Mouse (Mus musculus): ENCODE measurements around the gene Zbtb7b.

The Zbtb7b gene

DNA sequence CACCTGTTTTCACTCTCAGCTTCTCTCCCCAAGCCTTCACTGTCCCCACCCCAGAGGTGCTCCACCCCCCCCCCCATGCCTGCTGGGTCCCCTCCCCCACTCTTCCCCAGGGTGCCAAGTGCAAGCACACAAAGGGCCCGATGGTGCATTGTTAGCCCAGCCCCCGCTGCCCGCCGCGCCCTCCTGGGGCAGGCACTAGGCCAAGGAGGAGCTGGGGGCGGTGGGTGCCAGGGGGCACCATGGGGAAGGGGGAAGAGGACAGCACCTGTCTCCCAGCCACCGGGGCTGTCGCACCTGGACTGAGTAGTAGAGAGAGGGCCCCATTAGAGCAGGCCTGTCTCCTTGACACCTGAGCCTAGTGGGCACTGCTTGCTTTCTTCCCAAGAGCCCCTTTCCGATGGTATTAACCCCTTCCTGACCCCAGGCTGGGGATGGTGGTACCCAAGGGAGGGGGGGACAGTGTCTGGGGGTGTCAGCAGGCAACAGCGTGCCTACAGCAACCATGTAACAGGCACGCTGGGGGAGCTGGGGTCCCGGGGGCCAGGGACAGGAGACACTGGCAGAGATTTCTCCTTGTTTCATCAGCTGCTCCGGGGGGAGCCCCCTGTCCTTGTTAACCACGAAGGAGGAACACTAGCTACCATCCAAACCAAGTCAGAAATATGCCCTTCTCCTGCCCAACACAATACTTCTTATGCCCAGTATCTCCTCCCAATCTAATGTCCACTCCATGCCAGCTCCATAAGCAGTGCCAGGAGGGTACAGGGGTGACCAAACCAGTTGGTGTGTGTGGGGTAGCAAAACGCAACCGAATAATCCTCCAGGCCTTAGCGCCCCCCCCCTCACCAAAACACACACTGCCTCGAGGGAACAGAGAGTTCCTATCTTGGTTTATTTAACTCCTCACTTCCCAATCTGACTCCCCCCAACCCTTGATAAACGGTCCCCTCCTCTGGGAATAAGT lies 3.6 kb downstream of the Zbtb7b start:
- peak; percentile 50 for DNase-seq (ENCODE audit: extremely low read depth, insufficient read length, low spot score)

DNA sequence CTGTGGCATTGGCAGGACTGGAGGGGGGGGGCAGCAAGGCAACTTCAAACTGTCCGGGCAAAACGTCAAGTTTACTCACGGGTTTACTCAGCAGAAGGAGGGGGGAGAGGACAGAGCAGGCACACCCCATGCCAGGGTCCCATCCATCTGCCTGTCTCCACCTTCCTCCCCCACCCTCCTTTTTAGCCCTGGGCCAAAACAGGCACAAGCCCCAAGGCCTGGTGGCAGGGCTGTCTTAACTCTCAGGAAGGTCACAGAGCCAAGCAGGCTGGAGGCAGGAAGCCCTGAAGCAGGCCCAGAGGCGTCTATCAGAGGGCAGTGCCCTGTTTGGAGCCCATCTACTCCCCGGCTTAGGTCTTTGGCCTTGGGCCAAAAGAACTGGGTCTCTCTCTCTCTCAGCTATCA lies 4.5 kb downstream of the Zbtb7b start:
- DNase-seq (ENCODE audit: extremely low read depth, insufficient read length, low spot score): peak; percentile 77

DNA sequence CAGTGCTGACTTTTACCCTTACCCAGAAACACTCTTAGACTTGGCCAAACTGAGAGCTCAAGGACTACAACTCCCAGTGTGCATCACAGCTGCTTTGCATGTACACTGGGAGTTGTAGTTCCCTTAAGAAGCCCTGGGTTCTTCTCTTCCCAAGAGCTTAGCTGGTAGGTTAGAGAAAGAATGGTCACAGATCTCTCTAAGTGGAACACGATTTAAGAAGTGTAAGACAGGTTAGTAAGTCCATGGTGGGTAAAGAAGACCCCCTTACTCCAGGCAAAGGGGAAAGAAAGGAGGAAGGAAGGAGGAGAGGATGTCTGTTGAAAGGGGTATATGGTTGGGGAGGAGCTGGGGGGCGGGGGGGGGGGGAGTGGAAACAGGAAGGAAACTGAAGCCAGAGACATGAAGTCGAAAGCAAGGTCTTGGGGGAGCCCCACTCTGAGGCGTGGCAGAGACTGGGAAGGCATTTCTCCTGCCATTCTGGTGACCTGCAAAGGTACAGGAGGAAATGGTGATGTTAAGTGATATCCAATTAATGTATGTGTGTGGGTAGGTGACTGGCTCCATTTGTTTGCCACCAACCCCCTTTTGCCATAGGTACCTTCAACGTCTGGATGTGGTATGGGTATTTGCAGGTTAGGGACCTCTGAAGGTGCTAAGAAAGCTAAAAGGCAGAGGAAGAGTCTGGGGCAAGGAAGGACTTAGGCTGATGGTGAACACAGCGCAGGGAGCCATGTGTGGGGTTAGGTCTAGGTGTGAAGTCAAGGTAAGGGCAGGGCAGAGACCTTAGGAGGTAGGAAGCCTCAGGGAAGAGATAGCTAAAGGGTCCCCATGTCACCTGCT lies 5.5 kb downstream of the Zbtb7b start:
- DNase-seq (ENCODE audit: extremely low read depth, insufficient read length, low spot score): no peak

DNA sequence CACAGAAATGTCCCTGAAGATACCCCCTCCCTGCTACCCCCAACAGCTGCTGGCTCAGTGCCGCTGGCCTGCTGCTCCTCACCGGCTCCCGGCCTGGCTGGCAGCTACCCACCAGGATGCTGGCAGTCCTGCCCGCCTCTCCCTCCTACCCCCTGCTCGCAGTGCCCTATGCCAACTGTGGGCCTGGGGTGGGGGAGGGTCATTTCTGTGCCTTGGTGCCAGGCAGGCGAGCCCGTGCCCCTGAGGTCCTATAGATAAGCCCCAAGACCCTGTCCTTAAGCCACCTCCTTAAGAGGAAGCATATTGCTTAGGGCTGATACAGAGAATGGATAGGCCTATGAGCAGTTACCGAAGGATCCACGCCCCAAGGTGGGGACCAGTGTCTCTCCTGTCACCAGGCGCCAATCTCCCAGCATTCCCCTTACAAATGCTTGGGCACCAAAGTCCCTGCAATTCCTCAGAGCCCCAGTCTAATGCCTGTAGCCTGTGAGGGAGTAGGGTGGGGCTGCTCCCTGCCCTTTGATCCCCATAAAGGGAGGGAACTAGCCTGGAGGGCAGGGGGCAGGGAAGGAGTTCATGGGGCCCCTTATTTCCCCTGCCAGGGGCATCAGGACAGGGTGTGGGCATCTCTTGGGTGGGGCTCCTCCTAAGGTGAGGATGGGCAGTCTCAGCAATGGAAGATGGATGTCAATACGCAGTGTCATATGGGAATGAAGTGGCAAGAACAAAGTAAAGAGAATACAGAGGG lies 6.3 kb downstream of the Zbtb7b start:
- peak; percentile 66 for DNase-seq (ENCODE audit: extremely low read depth, insufficient read length, low spot score)

DNA sequence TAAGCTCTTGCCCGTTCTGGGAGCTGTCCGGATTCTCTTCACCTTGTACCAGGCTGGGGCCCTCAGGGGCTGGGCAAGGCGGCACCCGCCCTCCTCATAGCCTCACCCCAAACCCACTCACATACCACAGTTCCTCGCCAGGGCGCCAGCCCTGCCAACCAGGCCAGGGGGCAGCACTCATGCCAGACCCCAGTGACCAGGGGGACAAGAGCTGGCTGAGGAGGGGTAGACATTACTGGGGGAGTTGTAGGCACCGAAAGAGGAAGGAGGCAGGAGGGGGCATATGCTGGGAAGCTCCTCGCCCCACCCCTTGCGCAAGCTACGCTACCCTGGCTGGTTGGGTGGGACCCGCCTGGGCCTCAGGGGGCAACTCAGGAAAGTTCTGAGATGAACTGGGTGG lies 6.9 kb downstream of the Zbtb7b start:
- no peak for DNase-seq (ENCODE audit: extremely low read depth, insufficient read length, low spot score)

DNA sequence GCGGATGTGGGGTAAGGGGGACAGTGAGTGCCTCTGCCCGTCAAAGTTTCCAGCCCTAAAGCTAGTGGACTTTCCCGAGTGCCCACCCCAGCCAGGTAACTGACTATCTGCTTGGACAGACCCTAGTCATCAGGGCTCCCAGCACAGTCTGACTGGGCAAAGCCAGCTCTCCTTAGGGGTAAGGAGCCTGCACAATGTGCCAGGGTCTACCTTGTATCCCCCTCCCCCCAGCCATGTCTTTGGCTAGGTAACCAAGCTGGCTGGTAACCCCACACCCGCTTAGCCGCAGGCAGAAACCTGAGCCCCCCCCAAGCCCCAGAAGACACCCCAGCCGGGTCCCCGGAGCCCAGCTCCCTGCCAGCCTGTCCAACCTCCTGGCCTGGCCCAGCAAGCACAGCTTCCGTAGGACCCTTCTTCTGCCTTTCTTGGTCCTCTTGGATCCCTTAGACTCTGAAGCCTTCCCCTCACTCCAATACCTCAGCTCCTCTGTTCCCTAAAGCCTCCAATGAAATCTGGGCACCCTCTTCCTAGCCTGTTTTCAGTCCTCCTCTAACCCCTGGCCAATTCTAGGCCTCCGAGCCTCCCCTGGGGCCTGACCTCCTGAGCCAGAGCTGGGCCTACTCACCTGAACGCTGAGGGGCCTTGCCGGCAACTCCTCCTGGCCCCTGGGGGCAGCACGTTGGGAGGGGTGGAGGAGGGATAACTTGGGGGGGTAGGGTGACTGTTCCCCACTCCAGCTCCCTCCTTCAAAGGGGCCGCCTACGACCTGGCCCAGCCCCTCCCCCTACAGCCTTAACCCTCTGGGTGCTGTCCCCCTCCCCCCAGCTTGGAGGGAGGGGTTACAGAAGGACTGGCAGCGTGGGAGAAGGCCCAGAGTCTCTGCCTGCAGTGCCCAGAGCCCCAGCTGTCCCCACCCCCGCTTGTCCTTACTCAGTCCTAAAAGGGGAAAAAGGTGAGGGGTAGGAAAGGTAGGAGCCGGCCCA lies 7.8 kb downstream of the Zbtb7b start:
- DNase-seq (ENCODE audit: extremely low read depth, insufficient read length, low spot score): no peak

DNA sequence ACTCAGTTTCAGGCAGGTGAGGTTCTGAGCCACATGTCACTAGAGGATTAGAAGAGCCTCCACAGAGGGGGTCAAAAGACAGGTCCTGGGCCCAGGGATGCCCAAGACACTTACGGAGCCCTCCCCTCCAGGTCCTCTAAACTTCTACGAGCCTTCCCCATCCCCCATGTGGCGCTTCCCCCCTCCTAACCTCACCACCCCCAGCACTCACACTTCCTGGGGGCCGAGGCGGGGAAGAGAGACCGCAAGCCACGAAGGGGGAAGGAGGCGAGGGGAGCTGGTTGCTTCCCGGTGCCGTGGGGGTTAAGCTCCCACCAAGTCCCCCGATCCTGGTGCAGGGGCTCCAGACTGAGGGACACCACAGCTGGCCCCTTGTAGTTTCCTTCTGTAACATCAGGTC lies 9.1 kb downstream of the Zbtb7b start:
- no peak for DNase-seq (ENCODE audit: extremely low read depth, insufficient read length, low spot score)

DNA sequence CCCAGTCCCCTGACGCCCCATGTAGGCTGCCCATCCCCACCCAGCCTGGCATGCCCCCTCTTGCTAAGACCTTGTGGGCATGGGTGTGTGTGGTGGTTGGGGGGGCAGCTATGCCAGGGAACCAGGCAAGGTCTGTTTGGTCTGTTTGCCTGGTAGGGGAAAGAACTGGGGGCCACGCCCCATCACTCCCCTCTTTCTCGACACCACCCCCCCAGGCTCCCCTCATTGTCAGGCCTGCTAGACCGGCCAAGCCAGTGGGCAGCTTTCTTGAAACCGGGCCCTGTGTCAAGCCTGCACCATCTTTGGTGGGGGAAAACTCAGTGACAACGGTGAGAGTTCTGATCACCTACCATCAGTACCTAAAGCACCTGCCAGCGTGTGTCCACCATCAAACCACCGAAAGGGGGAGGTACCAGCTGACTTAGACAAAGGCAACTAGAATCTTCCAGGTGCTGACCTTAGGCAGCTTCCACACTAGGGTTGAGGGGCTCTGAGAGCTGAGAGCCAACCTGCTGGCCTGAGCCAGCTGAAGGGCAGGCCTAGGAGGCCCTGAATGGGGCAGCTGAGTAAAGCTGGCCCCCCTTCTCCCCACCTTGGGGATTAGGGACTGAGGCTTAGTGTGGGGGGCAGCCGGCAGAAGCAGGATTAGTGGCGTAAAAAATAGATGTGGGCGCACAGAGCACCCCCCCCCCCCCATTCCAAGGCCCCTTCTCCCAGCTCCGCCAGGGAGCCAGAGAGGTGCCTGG lies 10.1 kb downstream of the Zbtb7b start:
- no peak for DNase-seq (ENCODE audit: extremely low read depth, insufficient read length, low spot score)

DNA sequence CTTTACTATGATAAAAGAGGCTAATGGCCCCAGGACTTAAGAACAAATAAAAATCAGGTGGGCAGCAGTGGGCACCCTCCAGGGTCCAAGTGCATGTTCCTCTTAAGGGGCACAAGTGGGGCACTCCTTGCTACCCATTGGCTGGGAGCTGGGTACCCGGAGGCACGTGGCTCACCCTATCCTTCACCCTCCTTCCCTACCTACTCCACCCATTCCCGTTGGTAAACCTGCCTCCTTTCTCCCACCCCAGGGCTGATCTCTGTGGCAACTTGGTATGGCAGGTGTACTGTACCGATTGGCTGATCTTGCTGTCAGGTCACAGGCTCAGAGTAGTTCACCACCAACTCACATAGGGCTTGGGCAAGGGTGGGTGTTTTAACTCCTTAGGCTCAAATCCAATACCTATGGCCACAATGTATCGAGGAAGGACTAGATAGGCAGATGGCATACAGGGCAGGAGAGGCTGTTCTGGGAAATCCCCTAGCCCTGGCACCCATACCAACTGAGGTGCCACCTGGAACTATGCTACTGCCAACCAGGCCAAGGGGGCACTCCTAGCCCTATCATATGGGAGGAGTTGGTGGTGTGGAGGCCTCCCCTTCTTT lies 10.8 kb downstream of the Zbtb7b start:
- no peak for DNase-seq (ENCODE audit: extremely low read depth, insufficient read length, low spot score)

DNA sequence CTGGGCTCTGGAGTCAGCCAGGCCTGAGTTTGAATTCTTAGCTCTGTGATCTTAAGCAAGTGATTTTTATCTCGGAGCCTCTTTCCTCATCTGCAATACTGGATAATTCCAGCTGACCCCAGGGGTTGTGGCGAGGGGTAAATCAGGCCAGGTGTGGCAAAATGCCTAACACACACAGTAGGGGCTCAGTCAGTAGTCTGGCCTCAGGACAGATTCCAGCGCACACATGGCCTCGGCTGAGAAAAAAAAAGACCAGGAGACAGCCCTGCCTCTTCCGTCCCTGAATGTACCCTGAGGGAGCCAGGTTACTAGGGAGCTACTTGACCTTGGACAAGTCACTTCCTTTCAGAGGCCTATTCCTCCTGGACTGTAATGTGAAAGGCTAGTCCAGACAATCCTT lies 11.6 kb downstream of the Zbtb7b start:
- no peak for DNase-seq (ENCODE audit: extremely low read depth, insufficient read length, low spot score)

DNA sequence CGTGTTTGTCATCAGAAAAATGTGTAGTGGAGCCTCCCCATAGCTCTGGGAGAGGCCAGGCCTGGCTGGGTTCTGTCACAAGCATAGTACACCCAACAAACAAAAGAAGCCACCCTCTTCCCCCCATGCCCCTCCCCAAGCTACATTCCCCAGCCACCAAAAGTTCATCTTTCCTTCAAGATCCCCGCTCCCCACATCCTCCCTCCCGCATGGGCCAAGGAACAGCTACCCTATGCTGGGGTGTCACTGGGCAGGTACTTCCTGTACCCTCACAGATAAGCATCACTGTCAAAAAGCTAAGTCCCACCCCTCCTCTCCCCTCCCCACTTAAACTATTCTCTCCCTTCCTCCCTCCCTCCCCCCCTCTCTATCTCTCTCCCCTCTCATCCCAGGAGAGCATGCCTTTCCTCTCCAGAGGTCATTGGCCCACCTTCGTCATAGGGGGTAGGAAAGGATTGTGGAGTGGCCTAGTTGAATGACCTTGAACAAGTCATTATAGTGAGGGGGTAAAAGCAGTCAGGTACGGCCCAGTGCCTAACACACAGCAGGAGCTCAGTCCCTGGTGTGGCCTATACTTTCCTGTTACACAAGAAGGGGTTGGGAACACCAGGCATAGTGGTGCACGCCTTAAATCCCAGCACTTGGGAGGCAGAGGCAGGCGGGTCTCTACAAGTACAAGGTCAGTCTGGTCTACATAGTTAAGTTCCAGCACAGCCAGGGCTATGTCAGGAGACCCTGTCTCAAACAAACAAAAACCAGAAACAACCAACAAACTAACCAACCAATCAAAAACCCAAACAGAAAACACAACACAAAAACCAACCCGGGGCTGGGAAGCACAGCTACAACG lies 12.3 kb downstream of the Zbtb7b start:
- no peak for DNase-seq (ENCODE audit: extremely low read depth, insufficient read length, low spot score)

DNA sequence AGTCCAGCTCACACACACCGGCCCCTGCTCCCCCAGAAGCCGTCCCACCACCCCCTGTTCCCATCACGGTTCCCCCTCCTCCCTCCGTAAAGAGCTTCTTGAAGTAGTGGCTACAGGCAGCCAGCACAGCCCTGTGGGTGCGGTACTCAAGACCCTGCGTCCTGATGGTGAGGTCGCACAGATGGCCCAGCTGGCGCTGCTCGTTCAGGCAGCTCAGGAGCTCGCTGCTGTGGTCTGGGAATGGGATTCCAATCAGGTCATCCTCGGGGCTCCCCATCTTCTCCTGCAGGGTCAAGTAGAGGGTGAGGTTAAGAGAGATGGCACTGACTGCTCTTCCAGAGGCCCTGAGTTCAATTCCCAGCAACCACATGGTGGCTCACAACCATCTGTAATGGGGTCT lies 13.3 kb downstream of the Zbtb7b start:
- no peak for DNase-seq (ENCODE audit: extremely low read depth, insufficient read length, low spot score)

DNA sequence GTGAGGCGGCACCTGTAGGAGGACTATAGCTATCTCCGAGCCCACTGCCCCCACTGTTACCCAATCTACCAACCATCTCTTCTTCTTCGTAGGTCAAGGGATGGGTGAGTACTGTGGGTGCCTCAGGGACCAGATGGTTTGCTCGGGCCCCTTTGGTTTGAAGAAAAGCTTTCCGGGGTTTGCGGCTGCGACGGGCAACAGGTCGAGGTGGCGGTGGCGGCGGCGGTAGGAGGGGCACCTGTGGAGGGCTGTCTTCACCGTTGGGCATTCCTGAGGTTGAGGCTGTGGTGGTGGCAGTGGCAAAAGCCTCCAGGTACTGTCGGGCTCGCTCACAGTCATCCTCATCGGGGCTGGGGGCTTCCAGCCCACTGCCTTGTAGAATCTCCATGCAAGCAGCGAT lies 13.9 kb downstream of the Zbtb7b start:
- DNase-seq (ENCODE audit: extremely low read depth, insufficient read length, low spot score): no peak

DNA sequence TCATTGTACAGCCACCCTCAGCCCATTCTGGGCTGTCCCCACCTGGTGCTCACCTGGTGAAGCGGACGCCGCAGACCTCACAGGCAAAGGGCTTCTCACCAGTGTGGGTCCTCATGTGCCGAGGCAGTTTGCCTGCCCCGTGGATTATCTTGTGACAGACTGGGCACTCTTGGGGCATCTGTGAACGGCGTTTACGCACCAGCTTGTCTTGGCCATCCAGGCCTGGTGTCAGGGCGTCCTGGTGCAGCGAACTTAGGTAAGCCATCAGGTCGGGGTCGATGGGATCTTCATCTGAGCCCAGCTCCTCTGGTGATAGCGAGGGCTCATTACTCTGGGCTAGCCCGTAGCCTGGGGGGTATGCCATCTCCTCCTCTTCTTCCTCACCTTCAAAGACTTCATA lies 14.3 kb downstream of the Zbtb7b start:
- DNase-seq (ENCODE audit: extremely low read depth, insufficient read length, low spot score): no peak

DNA sequence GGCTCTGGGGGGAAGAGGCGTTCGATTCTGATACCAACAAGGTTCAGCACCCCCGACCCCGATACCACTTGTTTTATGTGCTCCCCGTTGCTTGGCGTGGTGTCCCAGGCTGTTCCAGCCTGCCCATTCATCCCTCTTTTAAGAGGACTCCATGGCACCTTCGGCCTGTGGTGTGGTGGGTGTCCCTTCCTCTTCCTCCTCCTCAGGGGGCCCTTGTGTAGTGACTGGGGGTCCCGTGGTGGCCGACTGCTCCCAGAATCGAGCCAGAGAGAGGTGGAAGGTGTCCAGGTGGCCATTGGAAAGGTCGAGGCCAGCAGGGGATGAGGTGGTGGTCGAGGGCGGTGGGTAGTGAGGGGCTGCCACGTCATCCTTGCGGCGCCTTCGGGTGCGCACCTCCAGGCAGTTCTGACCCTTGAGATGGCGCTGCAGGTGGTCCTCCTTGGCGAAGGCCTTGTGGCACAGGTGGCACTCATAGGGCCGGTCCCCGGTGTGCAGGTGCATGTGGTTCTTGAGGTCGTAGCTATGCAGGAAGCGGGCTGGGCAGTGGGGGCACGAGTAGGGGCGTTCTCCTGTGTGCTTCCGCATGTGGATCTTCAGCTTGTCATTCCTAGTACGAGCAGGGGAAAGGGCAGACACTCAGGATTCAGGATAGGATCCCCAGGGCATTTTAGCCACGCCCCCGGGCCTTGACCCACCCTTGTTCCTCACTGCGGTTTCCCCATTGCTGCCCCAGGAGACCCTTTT lies 15.0 kb downstream of the Zbtb7b start:
- no peak for DNase-seq (ENCODE audit: extremely low read depth, insufficient read length, low spot score)

DNA sequence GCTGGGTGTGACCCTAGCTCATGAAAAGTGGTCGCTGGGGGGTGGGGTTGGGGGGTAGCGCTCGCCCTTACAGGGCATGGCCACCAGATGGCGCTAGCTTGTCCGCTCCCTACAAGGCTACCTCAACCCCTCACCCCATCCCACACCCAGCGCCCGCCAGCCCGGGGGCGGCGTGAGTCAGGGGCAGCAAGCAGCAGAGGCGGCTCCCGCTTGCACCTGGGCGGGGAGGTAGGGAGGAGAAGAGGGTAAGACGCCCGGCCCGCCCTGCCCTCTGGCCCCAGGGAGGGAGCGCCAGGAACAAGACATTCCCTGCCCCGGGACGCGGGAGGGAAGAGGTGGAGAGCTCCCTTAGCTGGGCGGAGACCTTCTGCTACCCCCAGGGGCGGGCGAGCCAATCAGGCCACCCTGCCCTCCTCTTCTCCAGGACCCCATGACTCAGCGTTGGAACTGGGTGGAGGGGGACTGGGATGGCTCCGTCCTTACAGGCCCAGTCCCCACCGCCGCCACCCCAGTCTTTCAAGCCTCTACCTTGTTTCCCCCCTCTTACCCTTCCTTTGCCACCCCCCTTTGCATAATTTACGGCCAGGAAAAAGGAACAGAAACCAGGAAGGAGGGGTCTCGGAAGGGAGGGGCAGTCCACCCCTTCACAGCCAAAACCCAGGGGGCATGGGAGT lies 16.0 kb downstream of the Zbtb7b start:
- peak; percentile 92 for DNase-seq (ENCODE audit: extremely low read depth, insufficient read length, low spot score)

DNA sequence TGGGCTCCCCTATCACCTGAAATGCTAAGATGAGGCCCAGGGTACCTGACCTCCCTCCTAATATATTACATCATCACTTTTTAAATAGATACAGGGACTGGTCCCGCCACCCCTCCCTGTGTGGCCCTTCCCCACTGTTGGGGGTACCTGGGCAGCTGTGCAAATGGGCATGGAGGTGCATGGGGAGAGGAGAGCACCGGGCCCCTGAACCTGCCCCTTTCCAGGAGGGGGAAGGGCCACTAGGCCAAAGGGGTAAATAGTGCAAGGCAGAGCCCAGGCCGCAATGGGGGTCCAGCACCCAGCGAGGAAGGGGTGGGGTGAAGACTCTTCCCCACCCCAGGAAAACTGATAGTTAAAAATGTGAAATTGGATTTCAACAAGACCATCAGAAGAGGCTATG lies 16.7 kb downstream of the Zbtb7b start:
- no peak for DNase-seq (ENCODE audit: extremely low read depth, insufficient read length, low spot score)

Data from 3134 (cell line).